Mouse (Mus musculus) MEL (cell line): ENCODE data around the gene Herc1. TPM values are rescaled to one million over a fixed set of nuclear protein-coding genes. Genes with fewer than 3 reads are reported as not detected.
A peak's percentile ranks its signal among the peaks of the same experiment; 100 is the strongest.

Source experiments
- DNase-seq: peaks from one replicate; pipeline ENCODE4 v3.0.0; 2011; ENCODE audit warnings: low read depth, low spot score
- H3K27ac ChIP-seq: 2 replicates; pipeline ENCODE4 v1.5.1; 2012; ENCODE audit warnings: low read depth, mild to moderate bottlenecking, control low read depth, low read length, moderate library complexity; ENCODE audit not compliant: control insufficient read depth
- H3K27me3 ChIP-seq, 2 experiments: fragments of 150-350 bp in 1 of 2; sonication (generic) in 1 of 2; 2 replicates each; pipeline ENCODE4 v1.6.1; 2012; ENCODE audit warnings: low read length in 2 of 2, mild to moderate bottlenecking in 2 of 2, improper control_type of control experiment in 1 of 2, moderate library complexity in 1 of 2; ENCODE audit not compliant: insufficient read depth in 2 of 2, control insufficient read depth in 1 of 2
- H3K36me3 ChIP-seq, 2 experiments: 2 replicates each; pipeline ENCODE4 v1.6.1; 2012 to 2014; ENCODE audit warnings: low read length in 2 of 2, improper control_type of control experiment in 1 of 2, inconsistent platforms in 1 of 2, mild to moderate bottlenecking in 1 of 2; ENCODE audit not compliant: insufficient read depth in 2 of 2, control insufficient read depth in 1 of 2
- H3K4me1 ChIP-seq, 2 experiments: fragments of 150-350 bp in 1 of 2; sonication (generic) in 1 of 2; 2 replicates each; pipeline ENCODE4 v1.6.1; 2012; ENCODE audit warnings: low read length in 2 of 2, improper control_type of control experiment in 1 of 2, mild to moderate bottlenecking in 1 of 2; ENCODE audit not compliant: insufficient read depth in 2 of 2, control insufficient read depth in 1 of 2
- H3K4me3 ChIP-seq, 2 experiments: fragments of 150-350 bp in 1 of 2; sonication (generic) in 1 of 2; 2 replicates each; pipeline ENCODE4 v1.5.1; 2012; ENCODE audit warnings: low read depth in 2 of 2, low read length in 2 of 2, mild to moderate bottlenecking in 2 of 2, moderate library complexity in 2 of 2, control low read depth in 1 of 2, improper control_type of control experiment in 1 of 2; ENCODE audit not compliant: control insufficient read depth in 1 of 2, insufficient read depth in 1 of 2
- H3K79me2 ChIP-seq: 2 replicates; pipeline ENCODE4 v1.6.1; 2012; ENCODE audit warnings: mild to moderate bottlenecking, low read length, moderate library complexity; ENCODE audit not compliant: control insufficient read depth, poor library complexity, insufficient read depth
- H3K9ac ChIP-seq: 2 replicates; pipeline ENCODE4 v1.6.1; 2012; ENCODE audit warnings: low read depth, mild to moderate bottlenecking, control low read depth, low read length, moderate library complexity; ENCODE audit not compliant: control insufficient read depth, poor library complexity, severe bottlenecking
- H3K9me3 ChIP-seq: fragments of 150-350 bp; sonication (generic); replicated peaks from 2 replicates; pipeline ENCODE4 v1.6.1; 2012; ENCODE audit warnings: mild to moderate bottlenecking, low read length, improper control_type of control experiment, moderate library complexity; ENCODE audit not compliant: insufficient read depth
- CHD1 ChIP-seq: IDR thresholded peaks from 2 replicates; pipeline ENCODE4 v1.6.1; 2012; ENCODE audit warnings: low read depth, mild to moderate bottlenecking, inconsistent platforms, low read length, improper control_type of control experiment
- CTCF ChIP-seq, 3 experiments: IDR thresholded peaks in 2 of 3; conservative IDR thresholded peaks in 1 of 3; 2 replicates each; pipeline ENCODE4 v1.5.1; 2011 to 2012; ENCODE audit warnings: low read length in 3 of 3, low read depth in 2 of 3, mild to moderate bottlenecking in 2 of 3, improper control_type of control experiment in 1 of 3, inconsistent platforms in 1 of 3, mixed read lengths in 1 of 3, moderate library complexity in 1 of 3; ENCODE audit not compliant: control insufficient read depth in 1 of 3, insufficient read depth in 1 of 3, poor library complexity in 1 of 3, severe bottlenecking in 1 of 3
- E2F4 ChIP-seq: IDR thresholded peaks from 2 replicates; pipeline ENCODE4 v1.6.1; 2011; ENCODE audit warnings: low read depth, low read length, improper control_type of control experiment, borderline replicate concordance
- EP300 ChIP-seq, 2 experiments: IDR thresholded peaks; 2 replicates each; pipeline ENCODE4 v1.6.1; 2011; ENCODE audit warnings: improper control_type of control experiment in 2 of 2, low read length in 2 of 2, low read depth in 1 of 2, mild to moderate bottlenecking in 1 of 2
- ETS1 ChIP-seq: IDR thresholded peaks from 2 replicates; pipeline ENCODE4 v1.6.1; 2012; ENCODE audit warnings: low read depth, mild to moderate bottlenecking, inconsistent platforms, low read length, improper control_type of control experiment, moderate library complexity
- GABPA ChIP-seq: IDR thresholded peaks from 2 replicates; pipeline ENCODE4 v1.6.1; 2012; ENCODE audit warnings: low read depth, mild to moderate bottlenecking, inconsistent platforms, low read length, improper control_type of control experiment, moderate library complexity
- GATA1 ChIP-seq: IDR thresholded peaks from 2 replicates; pipeline ENCODE4 v1.6.1; 2011; ENCODE audit warnings: low read depth, low read length, improper control_type of control experiment
- JUND ChIP-seq: IDR thresholded peaks from 2 replicates; pipeline ENCODE4 v1.6.1; 2011; ENCODE audit warnings: low read depth, mild to moderate bottlenecking, improper control_type of control experiment, low read length
- MAFK ChIP-seq: IDR thresholded peaks from 2 replicates; pipeline ENCODE4 v1.6.1; 2011; ENCODE audit warnings: low read depth, mild to moderate bottlenecking, low read length, improper control_type of control experiment, borderline replicate concordance
- MAX ChIP-seq: IDR thresholded peaks from 2 replicates; pipeline ENCODE4 v1.6.1; 2011; ENCODE audit warnings: low read length, improper control_type of control experiment
- MAZ ChIP-seq: IDR thresholded peaks from 2 replicates; pipeline ENCODE4 v1.6.1; 2012; ENCODE audit warnings: low read depth, mild to moderate bottlenecking, inconsistent platforms, low read length, improper control_type of control experiment
- MEF2A ChIP-seq: IDR thresholded peaks from 2 replicates; pipeline ENCODE4 v1.6.1; 2014; ENCODE audit warnings: low read depth, mild to moderate bottlenecking, inconsistent platforms, low read length, improper control_type of control experiment; ENCODE audit not compliant: poor library complexity, insufficient replicate concordance, severe bottlenecking; ENCODE audit errors: extremely low read depth
- MXI1 ChIP-seq: IDR thresholded peaks from 2 replicates; pipeline ENCODE4 v1.6.1; 2011; ENCODE audit warnings: mild to moderate bottlenecking, low read depth, low read length, improper control_type of control experiment
- MYB ChIP-seq: IDR thresholded peaks from 2 replicates; pipeline ENCODE4 v1.6.1; 2011; ENCODE audit warnings: mild to moderate bottlenecking, low read depth, low read length, improper control_type of control experiment
- NRF1 ChIP-seq: IDR thresholded peaks from 2 replicates; pipeline ENCODE4 v1.6.1; 2014; ENCODE audit warnings: low read depth, mild to moderate bottlenecking, inconsistent platforms, low read length, improper control_type of control experiment, moderate library complexity; ENCODE audit not compliant: poor library complexity, insufficient read depth, severe bottlenecking
- POLR2A ChIP-seq, 2 experiments: IDR thresholded peaks; 2 replicates each; pipeline ENCODE4 v1.6.1; 2011 to 2012; ENCODE audit warnings: low read length in 2 of 2, mild to moderate bottlenecking in 2 of 2, control low read depth in 1 of 2, improper control_type of control experiment in 1 of 2, low read depth in 1 of 2, moderate library complexity in 1 of 2; ENCODE audit not compliant: control insufficient read depth in 1 of 2, insufficient read depth in 1 of 2, poor library complexity in 1 of 2
- POLR2AphosphoS5 ChIP-seq: IDR thresholded peaks from 2 replicates; pipeline ENCODE4 v1.6.1; 2012; ENCODE audit warnings: low read depth, borderline replicate concordance, mild to moderate bottlenecking, inconsistent platforms, low read length, moderate library complexity, mixed read lengths
- RAD21 ChIP-seq: IDR thresholded peaks from 2 replicates; pipeline ENCODE4 v1.6.1; 2011; ENCODE audit warnings: mild to moderate bottlenecking, low read depth, low read length, improper control_type of control experiment
- RCOR1 ChIP-seq: IDR thresholded peaks from 2 replicates; pipeline ENCODE4 v1.6.1; 2012; ENCODE audit warnings: low read depth, mild to moderate bottlenecking, inconsistent platforms, low read length, improper control_type of control experiment
- SIN3A ChIP-seq: IDR thresholded peaks from 2 replicates; pipeline ENCODE4 v1.6.1; 2012; ENCODE audit warnings: low read length, improper control_type of control experiment, inconsistent platforms
- TBP ChIP-seq: IDR thresholded peaks from 2 replicates; pipeline ENCODE4 v1.8.0; 2011; ENCODE audit warnings: low read depth, low read length, improper control_type of control experiment
- UBTF ChIP-seq: IDR thresholded peaks from 2 replicates; pipeline ENCODE4 v1.6.1; 2012; ENCODE audit warnings: low read depth, mild to moderate bottlenecking, inconsistent platforms, low read length, improper control_type of control experiment, moderate library complexity, borderline replicate concordance; ENCODE audit not compliant: insufficient read depth
- ZKSCAN1 ChIP-seq: IDR thresholded peaks from 2 replicates; pipeline ENCODE4 v1.6.1; 2012; ENCODE audit warnings: low read depth, mild to moderate bottlenecking, inconsistent platforms, low read length, improper control_type of control experiment, moderate library complexity
- polyA plus RNA-seq, 2 experiments: library from polyadenylated mRNA; stranded (reverse) in 1 of 2; unstranded in 1 of 2; fragments of >175 nt in 1 of 2; fragments of >200 nt in 1 of 2; gene quantifications; 2 replicates each; pipeline versions ENCODE4 v1.2.1 to v1.2.4; 2012; ENCODE audit warnings: low replicate concordance in 2 of 2, low read depth in 1 of 2; ENCODE audit not compliant: insufficient read length in 2 of 2, insufficient read depth in 1 of 2, missing spikeins in 1 of 2
- total RNA-seq: library from RNA; depleted of rRNA; stranded (reverse); fragments of 300-350 nt; gene quantifications from 2 replicates; pipeline ENCODE4 v1.2.3, GENCODE M21; 2012

The Herc1 gene
- total and polyA plus RNA-seq, 3 experiments = 22.7 to 28.8 (median 23.2) TPM

- H3K9ac ChIP-seq = no peak overlapping the region
- H3K4me1 ChIP-seq = peaks cover 16 to 35% of the 10 kb centered on the region in 2 experiments
- no peaks in the 10 kb centered on the region for H3K27me3 ChIP-seq
- no peaks in the 10 kb centered on the region for H3K9me3 ChIP-seq
- H3K27ac ChIP-seq = no peak overlapping the region
- H3K36me3 ChIP-seq = peaks cover 7 to 47% of the 10 kb centered on the region in 2 experiments
- DNase-seq = no peak
- H3K4me3 ChIP-seq = peak overlapping the region in 1 of 2 experiments; percentile 29; a peak in 2 of 4 replicates
- H3K79me2 ChIP-seq = peaks cover 37% of the 10 kb centered on the region
- no peak for TF ChIP-seq MAX
- no peak for TF ChIP-seq GABPA
- TF ChIP-seq ZKSCAN1 = no peak
- no peak for TF ChIP-seq JUND
- TF ChIP-seq TBP = no peak
- TF ChIP-seq RCOR1 = no peak
- no peak for TF ChIP-seq MYB
- no peak for TF ChIP-seq CHD1
- no peak for TF ChIP-seq MAZ
- no peak for TF ChIP-seq POLR2A (IDR thresholded peaks at IDR 0.05; ENCODE audit: control insufficient read depth in 1 of 2, insufficient read depth in 1 of 2, low read depth in 1 of 2, low read length in 2 of 2, poor library complexity in 1 of 2)
- TF ChIP-seq UBTF = no peak
- TF ChIP-seq GATA1 = no peak
- no peak for TF ChIP-seq MEF2A
- TF ChIP-seq POLR2AphosphoS5 = no peak
- TF ChIP-seq RAD21 = no peak
- no peak for TF ChIP-seq CTCF (IDR thresholded peaks at IDR 0.05 in 2 of 3, conservative IDR thresholded peaks at IDR 0.05 in 1 of 3; ENCODE audit: control insufficient read depth in 1 of 3, insufficient read depth in 1 of 3, low read depth in 2 of 3, low read length in 3 of 3, poor library complexity in 1 of 3, severe bottlenecking in 1 of 3)
- no peak for TF ChIP-seq E2F4
These were observed 20.1 kb downstream of the Herc1 start for GRCm38 (mm10) chr9:66370334-66370733.

GRCm38 (mm10) chr9:66370847-66371246 is 20.6 kb downstream of the Herc1 start:
- peak; percentile 54 for DNase-seq
- Histone ChIP-seq H3K9me3 (no peaks in the 10 kb centered on the region), H3K36me3 (peaks cover 7 to 50% of the 10 kb centered on the region in 2 experiments), H3K79me2 (peaks cover 36% of the 10 kb centered on the region), H3K9ac (no peak overlapping the region), H3K27ac (no peak overlapping the region), H3K27me3 (no peaks in the 10 kb centered on the region), H3K4me3 (peak overlapping the region in 1 of 2 experiments; percentile 29; a peak in 1 of 4 replicates), H3K4me1 (peaks cover 16 to 37% of the 10 kb centered on the region in 2 experiments)
- TF ChIP-seq ETS1 (peak; percentile 47; the same call in 1 of the 2 replicates), MYB (0 out of 2 replicates have a peak, but pooled peaks have one; percentile 28), EP300 (IDR thresholded peaks at IDR 0.05; ENCODE audit: low read depth in 1 of 2, low read length in 2 of 2) (peak; percentile 42 to 55; a peak in 2 of 4 replicates), MXI1 (0 out of 2 replicates have a peak, but pooled peaks have one; percentile 45), MAFK (no peak), NRF1 (no peak), SIN3A (peak; percentile 46; the same call in 1 of the 2 replicates), GATA1 (peak; percentile 76)
